Mouse (Mus musculus) myocyte (in vitro differentiated cells): ENCODE results near the gene Ubash3b.

Experiments
- CEBPB ChIP-seq: IDR thresholded peaks from 2 replicates; pipeline ENCODE4 v1.6.1; 2011; ENCODE audit warnings: mild to moderate bottlenecking, moderate library complexity; ENCODE audit not compliant: poor library complexity, insufficient read depth, severe bottlenecking
- E2F4 ChIP-seq: IDR thresholded peaks from one replicate; pipeline ENCODE4 v1.6.1; 2011; ENCODE audit warnings: mild to moderate bottlenecking, control low read depth, moderate library complexity; ENCODE audit not compliant: insufficient read depth
- MAX ChIP-seq: IDR thresholded peaks from one replicate; pipeline ENCODE4 v1.6.1; 2011; ENCODE audit warnings: low read depth, mild to moderate bottlenecking, control low read depth
- MYOD1 ChIP-seq, 3 experiments: IDR thresholded peaks; one replicate each; pipeline ENCODE4 v1.6.1; 2011; ENCODE audit warnings: control low read depth in 2 of 3, low read depth in 2 of 3, mild to moderate bottlenecking in 2 of 3, moderate library complexity in 1 of 3; ENCODE audit not compliant: insufficient read length in 2 of 3, control insufficient read depth in 1 of 3
- MYOG ChIP-seq, 3 experiments: IDR thresholded peaks; one replicate each; pipeline ENCODE4 v1.6.1; 2011; ENCODE audit warnings: control low read depth in 2 of 3, low read depth in 2 of 3, mild to moderate bottlenecking in 2 of 3; ENCODE audit not compliant: insufficient read length in 2 of 3, control insufficient read depth in 1 of 3, insufficient read depth in 1 of 3
- POLR2A ChIP-seq: IDR thresholded peaks from one replicate; pipeline ENCODE4 v1.6.1; 2011; ENCODE audit warnings: low read depth, mild to moderate bottlenecking, control low read depth, moderate library complexity; ENCODE audit not compliant: insufficient read length
- REST ChIP-seq: IDR thresholded peaks from one replicate; pipeline ENCODE4 v1.6.1; 2011; ENCODE audit warnings: mild to moderate bottlenecking, control low read depth, moderate library complexity; ENCODE audit not compliant: insufficient read depth, insufficient read length
- SRF ChIP-seq: IDR thresholded peaks from one replicate; pipeline ENCODE4 v1.6.1; 2011; ENCODE audit warnings: low read depth; ENCODE audit not compliant: control insufficient read depth, insufficient read length
- TCF12 ChIP-seq: IDR thresholded peaks from one replicate; pipeline ENCODE4 v1.6.1; 2011; ENCODE audit warnings: mild to moderate bottlenecking, control low read depth; ENCODE audit not compliant: poor library complexity, insufficient read depth, severe bottlenecking
- USF1 ChIP-seq: IDR thresholded peaks from one replicate; pipeline ENCODE4 v1.6.1; 2011; ENCODE audit warnings: low read depth, mild to moderate bottlenecking, control low read depth, moderate library complexity

GRCm38 (mm10) chr9:41122390-41123110 lies 38.9 kb downstream of the Ubash3b start:
- no peak for TF ChIP-seq E2F4
- TF ChIP-seq MAX = no peak
- no peak for TF ChIP-seq POLR2A
- no peak for TF ChIP-seq USF1
- TF ChIP-seq MYOD1 (IDR thresholded peaks at IDR 0.05; ENCODE audit: control insufficient read depth in 1 of 3, insufficient read length in 2 of 3, low read depth in 2 of 3) = no peak
- no peak for TF ChIP-seq CEBPB
- no peak for TF ChIP-seq TCF12
- TF ChIP-seq SRF = no peak
- no peak for TF ChIP-seq MYOG (IDR thresholded peaks at IDR 0.05; ENCODE audit: control insufficient read depth in 1 of 3, insufficient read depth in 1 of 3, insufficient read length in 2 of 3, low read depth in 2 of 3)
- TF ChIP-seq REST = no peak
